Mouse (Mus musculus) adrenal gland, adult (tissue): ENCODE results near the gene Mettl8.

ENCODE experiments used
- DNase-seq, 2 experiments: peaks; one replicate each; pipeline ENCODE4 v3.0.0; 2022 to 2023; ENCODE audit warnings: low spot score in 1 of 2; ENCODE audit not compliant: inconsistent age in 2 of 2

Mettl8 gene

DNA sequence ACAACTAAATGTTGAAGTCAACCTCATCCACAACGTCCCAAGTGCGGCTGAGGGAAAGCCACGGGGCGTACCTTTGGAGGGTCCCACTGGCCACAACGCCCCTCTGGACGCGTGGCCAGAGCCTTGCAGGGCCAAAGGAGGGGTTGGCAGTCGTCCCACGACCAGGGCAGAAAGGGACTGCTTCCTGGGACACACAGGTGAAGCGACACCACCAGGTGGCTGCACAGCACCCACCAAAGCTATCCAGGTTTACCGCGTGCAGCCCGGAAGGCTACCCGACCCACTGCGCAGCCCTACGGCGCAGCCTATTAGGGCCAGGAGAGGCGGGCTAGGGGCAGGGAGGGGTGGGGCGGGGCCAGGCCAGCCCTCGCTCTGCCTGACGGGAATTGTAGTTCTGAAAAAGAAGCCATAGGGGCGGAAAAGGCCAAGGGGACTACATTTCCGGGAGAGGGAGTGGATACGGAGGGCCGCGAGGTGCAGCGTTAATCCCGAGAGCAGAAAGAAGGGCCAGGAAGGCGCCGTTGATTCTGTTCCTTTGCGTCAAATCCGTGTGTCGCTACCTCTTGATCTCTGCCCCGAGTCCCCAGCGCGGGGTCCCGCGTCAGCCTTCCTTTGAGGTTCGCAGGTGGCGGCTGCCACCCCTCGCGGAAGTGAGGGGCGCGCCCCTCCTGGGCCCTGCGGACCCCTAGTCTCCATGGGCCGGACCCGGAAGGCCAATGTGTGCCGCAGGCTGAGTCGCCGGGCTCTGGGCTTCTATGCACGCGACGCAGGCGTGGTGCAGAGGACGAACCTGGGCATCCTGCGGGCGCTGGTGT, at the start of gene Mettl8, which contains the start of gene Dcaf17:
Gene Mettl8, minus strand, starts transcription at position 284 of the 815 bp plus-strand sequence.
Gene Dcaf17, plus strand, starts transcription at position 29 of the 815 bp plus-strand sequence.
- peak; percentile 91 to 95 for DNase-seq

DNA sequence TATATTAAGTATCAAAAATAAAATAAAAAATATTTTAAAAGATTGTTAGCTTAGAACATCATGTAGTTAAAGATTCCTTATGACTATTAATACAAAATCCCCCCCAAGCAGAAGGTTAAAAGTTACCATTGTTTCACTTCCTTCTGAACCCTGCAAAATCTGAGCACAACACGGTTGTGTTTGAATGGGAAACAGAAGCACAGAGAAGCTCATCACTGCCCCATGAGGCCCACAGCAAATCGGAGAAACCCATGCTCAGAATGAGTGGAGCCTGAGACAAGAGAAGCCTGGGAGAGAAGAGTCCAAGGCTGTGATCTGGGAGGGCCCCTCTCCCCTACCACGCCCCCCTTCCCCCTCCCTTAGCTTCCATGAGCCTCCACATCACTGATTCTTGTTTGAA, 49.3 kb upstream of the Mettl8 start:
- DNase-seq: no peak

DNA sequence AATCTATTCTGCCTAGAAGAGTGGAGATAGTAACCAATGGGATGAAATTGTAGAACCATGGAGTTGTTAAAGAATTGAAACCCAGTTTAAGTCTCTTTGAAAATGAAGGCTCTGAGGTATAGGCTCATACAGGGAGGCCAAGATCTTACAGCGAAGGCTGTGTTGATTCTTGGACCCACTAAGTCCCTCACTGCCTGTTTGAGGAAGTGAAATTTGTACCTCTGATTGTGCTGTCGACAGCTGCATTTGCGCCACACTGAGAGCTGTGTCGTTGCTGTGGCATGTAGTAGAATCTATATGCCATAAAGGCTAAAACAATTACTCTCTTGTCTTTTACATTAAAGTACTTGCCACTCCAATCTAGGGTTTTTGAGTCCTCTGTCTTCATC, 47.9 kb upstream of the Mettl8 start:
- no peak for DNase-seq

DNA sequence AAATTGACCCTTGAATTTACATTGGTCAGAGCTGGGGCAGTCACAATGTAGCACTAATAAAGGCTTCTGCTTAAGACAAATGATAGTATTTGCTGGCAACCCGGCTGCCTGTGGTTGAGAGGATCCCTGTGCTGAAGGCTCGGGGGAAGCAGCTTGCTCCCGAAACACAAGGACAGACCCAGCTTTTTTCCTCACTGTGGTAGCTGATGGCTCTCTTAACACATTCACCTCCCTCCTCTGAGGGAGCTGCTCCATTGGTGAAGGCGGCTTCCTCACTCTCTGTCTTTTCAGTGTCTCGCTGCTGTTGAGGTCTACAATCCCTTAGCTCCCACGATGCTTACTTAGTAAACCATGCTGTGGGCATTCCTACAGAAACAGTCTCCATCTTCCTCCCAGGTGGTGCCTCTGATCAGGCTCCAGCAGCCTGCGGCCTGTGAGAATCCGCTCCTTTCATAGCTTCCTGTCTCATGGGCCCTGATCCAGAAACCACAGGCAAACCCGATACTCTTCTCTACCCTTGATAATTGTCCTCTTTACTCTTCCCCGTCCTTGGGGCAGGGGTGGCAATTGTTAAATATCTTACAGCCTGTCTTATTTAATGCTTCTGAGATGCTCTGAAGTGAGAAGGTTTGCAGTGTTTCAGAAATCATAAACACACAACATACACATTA, 47.4 kb upstream of the Mettl8 start:
- no peak for DNase-seq

DNA sequence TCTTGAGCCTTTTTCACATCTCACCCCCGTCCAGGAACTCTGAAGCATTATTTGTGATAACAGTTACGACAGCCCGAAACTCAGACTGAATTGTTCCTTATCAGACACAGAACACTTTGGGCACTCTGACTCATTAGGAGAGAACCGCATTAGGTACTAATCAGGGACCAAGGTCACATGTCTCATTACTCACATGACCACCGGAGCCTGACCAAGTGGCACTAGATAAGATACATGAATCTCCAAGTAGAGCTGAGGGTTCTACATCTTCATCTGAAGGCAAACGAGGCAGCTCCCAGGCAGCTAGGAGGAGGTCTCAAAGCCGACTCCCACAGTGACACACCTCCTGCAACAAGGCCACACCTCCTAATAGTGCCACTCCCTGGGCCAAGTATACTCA, 40.8 kb upstream of the Mettl8 start:
- DNase-seq: peak; percentile 20 to 49

DNA sequence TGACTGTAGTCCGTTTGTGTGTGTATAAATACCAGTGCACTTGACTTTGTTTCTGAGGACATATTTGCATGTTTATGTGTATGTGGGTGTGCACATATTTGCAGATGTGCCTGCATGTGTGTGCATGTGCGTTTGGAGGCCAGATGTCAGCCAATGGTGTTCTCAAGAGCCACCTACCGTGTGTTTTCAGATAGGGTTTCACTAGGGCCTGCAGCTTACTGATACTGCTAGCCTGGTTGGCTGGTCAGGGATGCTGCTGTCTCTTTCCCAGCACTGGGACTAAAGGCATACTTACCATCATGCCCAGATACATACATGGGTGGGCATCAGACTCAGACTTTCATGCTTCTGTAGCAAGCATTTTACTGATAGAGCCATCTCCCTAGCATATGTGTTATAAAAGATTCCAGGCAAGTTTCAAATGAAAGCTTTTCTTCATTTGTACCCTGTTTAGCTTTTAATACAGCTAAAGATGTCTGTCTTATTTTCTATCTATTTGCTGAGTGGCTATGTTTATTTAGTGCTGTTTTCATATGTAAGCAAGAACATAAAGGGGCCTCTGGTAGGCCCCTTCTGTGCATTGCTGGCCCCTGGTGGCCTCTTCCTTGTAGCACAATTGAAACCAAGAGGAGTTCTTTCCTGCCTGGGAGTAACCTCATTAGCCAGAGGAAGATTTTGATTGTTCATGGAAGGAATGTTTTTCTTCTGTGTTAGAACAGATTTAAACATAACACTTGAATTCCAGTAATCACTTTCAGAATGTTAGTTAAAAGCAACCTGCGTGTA, 35.5 kb upstream of the Mettl8 start:
- no peak for DNase-seq

DNA sequence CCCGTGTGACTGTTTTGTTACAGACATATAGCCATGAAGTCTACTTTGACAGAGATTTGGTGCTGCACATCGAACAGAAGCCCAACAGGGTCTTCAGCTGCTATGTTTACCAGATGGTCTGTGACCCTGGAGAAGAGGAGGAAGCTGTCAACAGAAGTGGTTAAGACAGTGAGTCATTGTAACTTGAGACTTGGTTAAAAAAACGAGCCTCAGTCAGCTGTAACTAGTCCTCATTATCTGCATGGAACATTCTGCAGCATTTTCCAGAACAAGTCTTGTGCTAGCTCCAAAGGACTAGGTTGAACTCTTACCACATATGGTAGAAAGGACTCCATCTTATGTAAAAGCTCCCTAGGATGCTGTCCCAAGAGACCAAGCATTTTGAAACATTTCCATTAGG, 34.4 kb upstream of the Mettl8 start:
- no peak for DNase-seq

DNA sequence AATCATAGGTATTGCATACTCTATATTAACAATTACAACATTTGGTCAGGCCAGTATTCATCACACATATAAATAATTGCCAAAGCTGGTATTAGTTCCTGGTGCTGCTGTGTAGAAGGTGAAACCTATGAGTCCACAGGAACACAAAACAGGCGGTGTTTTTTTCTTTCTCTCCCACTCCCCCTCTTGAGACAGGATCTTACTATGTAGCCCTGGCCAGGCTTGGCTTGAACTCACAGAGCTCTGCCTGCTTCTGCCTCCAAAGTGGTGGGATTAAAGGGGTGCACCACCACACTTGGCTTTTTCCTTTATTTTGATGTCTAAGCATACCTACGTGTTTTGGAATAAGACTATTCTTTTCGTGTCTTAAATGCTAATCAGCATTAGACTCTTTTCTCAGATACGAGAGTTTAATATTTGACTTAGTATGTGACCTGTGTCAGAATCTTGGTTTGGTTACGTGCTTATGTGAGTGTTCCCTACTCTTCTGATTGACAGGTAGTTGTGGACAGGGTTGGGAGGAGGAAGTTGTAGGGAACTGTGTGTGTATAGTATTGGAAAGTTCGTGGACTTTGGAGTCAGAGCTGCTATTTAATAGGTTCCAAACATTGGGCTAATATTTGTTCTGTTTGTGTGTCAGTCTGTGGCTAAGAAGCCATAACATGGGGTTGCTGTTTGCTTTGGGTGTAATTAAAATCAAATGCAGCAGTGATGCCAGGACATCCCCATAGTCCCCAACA, 28.2 kb upstream of the Mettl8 start:
- no peak for DNase-seq

DNA sequence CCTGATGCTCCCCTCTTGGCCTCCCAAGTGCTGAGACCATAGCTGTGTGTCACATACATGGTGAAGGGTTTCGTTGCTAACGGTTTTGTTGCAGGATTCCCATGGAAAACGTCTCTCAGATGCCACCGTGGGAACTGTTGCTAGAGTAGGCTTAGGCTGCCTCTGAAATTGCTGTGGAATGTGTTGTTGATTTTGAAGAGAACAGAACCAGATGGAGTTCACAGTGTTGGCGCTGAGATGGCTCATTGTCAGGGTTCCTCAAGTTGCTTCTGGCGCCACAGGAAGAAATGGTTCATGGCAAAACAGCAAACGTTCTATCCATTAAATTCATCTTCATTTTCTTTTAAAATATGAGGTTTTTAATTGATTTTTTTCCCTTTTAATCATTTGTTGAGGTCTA, 27.0 kb upstream of the Mettl8 start:
- no peak for DNase-seq

DNA sequence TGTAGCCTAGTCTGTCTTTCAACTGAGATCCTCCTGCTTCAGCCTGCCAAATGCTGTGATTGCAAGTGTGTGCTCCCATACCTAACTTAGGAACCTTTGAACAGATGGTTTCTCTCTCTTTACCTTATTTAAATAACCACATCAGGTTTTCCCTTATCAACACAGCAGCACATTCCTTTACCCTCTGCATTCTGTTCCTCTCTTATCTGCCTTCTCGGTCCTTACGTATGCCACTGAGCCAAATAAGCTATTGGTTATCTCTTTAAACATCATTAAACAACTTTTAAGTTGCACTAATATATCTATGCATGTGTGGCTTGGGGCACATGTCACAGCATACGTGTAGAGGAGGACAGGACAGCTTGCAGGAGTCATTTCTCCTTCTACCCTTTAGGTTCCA, 18.4 kb upstream of the Mettl8 start:
- no peak for DNase-seq

DNA sequence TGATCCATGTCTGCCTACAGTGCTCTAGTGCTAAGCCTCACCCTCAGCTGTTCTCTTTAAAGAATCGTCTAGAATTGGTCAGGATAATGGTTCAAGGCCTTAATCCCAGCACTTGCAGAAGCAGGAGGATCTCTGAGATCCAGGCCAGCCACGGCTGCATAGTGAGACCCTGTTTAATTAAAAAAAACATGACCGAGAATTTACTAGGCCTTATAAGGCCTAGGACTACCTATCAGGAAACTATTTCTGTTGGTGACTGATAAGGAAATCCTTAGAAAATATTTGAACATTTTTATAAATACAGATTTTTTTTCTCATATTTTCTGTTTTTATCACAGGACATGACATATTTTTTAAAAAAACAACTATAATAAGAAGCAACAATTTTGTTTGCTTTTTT, 17.9 kb upstream of the Mettl8 start:
- DNase-seq: no peak

DNA sequence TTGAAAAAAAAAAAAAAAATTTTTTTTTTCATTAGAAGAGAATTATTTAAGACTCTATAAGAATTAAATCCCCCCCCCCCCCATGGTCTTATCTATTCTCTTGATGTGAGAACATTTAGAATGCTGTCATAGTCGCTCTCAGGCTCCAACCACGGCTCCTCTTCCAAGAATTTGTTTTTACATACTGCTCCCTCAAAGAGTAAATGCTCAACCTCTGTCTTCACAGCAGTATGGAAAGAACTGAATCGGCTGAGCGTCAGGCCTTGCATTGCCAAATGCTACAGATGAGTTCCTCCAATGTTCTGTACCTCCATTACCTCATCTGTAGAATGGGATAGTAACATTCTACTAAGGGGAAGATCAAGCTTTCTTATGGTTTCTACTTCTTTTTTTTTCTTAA, 16.2 kb upstream of the Mettl8 start:
- DNase-seq: no peak

DNA sequence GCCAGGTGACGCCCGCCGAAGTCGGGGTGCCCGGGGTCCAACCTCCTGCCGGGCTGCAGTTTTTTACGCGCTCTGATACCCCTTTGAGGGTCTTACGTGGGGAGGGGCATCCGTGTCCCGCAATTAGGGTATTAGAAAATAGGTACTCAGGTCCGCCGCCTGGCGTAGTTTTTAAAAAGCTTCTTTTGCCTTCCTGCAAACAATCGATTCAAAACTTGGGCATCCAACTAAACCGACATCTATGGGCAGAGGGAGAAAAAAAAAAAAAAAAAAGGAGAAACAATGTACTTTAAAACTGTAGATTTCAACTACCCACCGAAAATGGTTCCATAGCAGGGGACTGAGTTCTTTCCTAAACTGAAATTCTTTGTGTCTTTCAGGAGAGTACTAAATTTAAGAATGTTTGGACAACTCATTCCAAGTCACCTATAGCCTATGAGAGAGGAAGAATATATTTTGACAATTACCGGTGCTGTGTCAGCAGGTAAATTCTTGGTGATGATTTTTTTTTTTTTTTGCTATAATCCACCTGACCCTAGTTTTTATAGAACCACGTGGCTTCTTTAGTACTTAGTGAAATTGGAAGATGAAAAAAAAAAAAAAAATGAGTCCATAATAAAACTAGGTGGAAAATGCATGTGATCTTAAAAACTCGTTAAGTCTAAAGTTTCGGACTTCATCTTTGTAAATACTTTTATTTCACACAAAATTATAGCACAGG, 892 bp upstream of the Mettl8 start:
- DNase-seq: no peak

DNA sequence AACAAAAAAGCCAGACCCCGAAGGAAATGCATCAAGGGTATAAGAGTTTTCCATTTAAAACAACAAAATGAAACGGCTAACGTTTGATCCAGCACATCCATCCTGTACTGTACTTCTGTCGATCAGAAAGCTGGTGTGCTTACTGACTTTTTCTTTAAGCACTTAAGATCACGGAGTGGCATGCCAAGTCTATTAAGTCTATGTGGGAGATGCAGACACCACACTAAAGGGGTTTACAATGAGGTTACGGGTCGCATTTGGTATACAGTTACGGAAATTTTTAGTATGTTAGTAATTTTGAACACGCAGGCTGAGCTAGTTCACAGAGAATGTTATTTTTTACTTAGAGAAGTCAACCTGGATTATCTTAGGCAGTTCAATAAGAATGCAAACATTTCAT, 667 bp downstream of the Mettl8 start:
- DNase-seq: no peak

DNA sequence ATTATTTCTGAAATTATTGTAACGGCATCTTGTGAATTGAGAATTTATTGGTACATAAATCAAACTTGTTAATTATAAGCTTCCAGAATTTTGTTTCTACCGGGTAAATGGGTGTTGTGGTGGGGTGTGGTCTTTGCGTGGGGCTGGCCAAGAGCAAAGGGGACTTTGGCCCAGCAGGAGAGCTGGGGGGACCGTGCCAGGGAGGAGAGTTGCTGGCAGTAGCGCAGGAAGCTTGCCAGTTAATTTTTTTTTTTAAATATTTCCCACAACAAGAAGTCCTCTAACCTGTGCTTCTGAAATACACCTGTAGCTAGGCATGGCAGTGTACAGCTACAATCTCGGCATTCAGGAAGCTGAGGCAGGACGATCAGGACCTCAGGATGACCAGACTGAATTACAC, 4.9 kb downstream of the Mettl8 start:
- no peak for DNase-seq

DNA sequence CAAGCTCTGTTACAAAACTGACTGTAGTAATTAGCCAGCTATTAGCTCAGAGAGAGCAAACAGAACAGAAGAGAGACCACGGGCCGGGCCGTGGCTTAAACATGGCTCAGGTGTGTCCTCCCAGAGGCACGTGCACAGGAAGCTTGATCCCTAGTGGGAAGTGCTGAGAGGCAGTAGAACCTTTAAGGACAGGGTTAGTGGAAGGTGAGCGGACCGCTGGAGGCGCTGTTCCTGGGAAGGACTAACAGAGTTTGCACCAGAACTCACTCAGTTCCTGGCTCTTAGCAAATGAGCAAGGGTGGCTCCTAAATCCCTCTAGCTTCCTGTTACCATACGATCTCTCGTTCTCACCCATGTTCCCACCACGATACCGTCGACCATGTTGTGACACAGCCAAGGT, 6.5 kb downstream of the Mettl8 start:
- no peak for DNase-seq

DNA sequence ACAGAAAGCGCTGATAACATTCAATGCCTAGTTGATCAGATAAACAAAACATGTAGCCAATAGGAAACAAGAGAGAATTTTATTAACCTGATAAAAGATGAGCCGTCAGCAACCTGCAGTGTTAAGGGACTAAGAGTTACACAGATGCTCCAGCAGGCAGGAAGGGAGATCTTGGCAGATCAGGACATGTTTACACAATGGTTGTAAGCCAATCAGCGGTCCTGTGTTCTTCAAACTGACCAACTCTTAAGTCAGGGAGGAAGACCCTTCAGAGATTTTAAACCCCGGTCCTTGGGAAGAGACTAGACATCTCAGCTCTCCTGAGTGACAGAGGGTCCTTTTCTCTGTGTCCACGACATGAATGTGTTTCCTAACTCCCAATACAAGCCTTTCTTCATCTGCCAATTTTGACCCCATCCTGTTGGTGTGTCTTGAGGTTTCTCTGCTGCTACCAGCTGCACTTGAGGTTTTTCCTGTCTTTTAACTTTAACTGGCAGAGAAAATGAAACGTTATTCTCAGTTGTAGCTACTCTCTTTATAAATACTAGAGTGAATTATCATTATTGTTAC, 8.5 kb downstream of the Mettl8 start:
- no peak for DNase-seq

DNA sequence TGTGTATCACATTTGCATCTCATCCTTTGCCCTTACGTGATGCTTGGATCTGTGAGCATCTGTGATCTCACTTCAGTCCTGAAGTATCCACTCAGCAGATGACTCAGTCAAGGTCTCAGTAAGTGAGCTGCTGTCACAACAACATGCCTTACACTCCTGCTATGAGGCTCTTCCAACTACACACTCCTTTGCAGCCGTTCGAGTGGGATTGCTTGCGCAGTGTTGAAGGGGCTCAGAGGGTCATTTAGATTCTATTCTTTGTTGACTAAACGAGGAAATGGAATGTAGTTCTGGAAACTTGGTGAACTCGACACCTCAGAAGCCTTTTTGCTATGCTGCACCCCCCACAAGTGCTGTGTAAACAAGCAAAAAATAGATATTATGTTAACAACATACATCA, 9.2 kb downstream of the Mettl8 start:
- DNase-seq: no peak

DNA sequence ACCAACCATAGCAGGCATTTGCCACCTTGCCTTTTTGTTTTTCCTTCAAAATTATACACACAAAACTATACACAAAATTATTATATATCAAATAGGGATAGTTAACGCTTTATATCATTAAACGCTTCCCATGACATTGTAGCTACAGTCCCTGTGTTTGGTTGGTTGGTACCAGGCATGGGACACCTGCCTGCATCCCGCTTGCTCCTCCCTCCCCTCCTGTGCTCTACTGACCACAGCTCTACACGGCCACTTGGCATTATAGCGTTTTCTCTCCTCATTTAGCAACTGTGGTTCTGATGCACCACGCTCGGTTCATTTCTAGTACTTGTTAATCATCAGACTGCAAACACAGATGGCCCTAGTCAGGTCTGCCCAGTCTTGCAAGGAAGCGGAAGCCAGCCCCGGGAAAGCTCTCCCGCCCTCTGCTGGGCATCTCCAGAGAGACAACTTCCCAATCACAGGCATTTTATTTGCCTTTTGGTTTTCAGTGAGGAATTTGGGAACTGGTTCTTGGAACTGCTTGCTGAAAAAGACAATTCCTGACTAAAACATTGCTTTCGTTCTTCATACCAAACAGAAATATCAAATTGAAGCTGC, 15.8 kb downstream of the Mettl8 start:
- peak; percentile 79 to 94 for DNase-seq

DNA sequence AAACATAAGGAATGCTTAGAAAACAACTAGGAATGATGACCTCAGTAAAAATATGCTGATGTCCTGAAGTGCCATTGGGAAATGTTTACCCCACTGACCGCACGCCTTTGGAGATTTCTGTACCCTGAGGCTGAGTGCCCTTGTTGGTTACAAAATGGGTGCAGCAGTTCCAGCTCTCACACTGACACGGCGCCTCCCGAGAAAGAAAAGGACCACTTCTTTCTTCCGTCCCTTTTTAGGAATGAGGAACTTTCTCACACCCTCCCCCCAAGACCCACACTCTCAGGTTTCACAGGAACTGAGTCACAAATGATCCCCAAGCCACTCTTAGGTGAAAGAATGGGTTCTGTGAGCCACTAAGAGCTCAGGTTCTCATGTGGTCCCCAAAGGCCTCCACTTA, 17.9 kb downstream of the Mettl8 start:
- DNase-seq: no peak
